Mouse (Mus musculus) heart, adult 2 months (tissue): ENCODE data around the gene Ctsl.

Source experiments
- CTCF ChIP-seq: fragments of 200-600 bp; IDR thresholded peaks from 2 replicates; pipeline ENCODE4 v1.8.1; 2022; ENCODE audit warnings: antibody characterized with exemption, mild to moderate bottlenecking, moderate library complexity
- EP300 ChIP-seq: fragments of 200-500 bp; IDR thresholded peaks from 2 replicates; pipeline ENCODE4 v1.6.1; 2011; ENCODE audit warnings: low read depth, low read length, control low read depth; ENCODE audit not compliant: insufficient read depth

GRCm38 (mm10) chr13:64365326-64365725, 5.4 kb downstream of the Ctsl start:
- no peak for TF ChIP-seq CTCF
- no peak for TF ChIP-seq EP300
